Mouse (Mus musculus) intestine, embryonic 14.5 days (tissue): ENCODE data around the gene Tbc1d5. TPM values are rescaled to one million over a fixed set of nuclear protein-coding genes. Genes with fewer than 3 reads are reported as not detected.

Source experiments
- ATAC-seq: fragments of 200-750 bp; cut with Nextera tagmentation; replicated peaks from 2 replicates; pipeline ENCODE4 v1.8.0; 2017; ENCODE audit warnings: low read depth, moderate number of reproducible peaks, moderate TSS enrichment, moderate library complexity; ENCODE audit not compliant: low FRiP score, low TSS enrichment
- DNase-seq: peaks from one replicate; pipeline ENCODE4 v3.0.0-alpha.2; 2018; ENCODE audit warnings: low spot score
- H3K27ac ChIP-seq: fragments of 300-500 bp; sonication (generic); 2 replicates; pipeline ENCODE4 v1.5.1; 2014; ENCODE audit warnings: low read depth, mild to moderate bottlenecking, control low read depth
- H3K27me3 ChIP-seq: fragments of 300-500 bp; sonication (generic); replicated peaks from 2 replicates; pipeline ENCODE4 v1.6.1; 2014; ENCODE audit warnings: low read length, control low read depth; ENCODE audit not compliant: control insufficient read depth, insufficient read depth
- H3K36me3 ChIP-seq: fragments of 300-500 bp; sonication (generic); 2 replicates; pipeline ENCODE4 v1.6.1; 2014; ENCODE audit warnings: low read length, control low read depth; ENCODE audit not compliant: control insufficient read depth, insufficient read depth
- H3K4me1 ChIP-seq: fragments of 300-500 bp; sonication (generic); replicated peaks from 2 replicates; pipeline ENCODE4 v1.6.1; 2014; ENCODE audit warnings: low read length, control low read depth, mixed read lengths; ENCODE audit not compliant: control insufficient read depth, insufficient read depth
- H3K4me2 ChIP-seq: fragments of 300-500 bp; sonication (generic); 2 replicates; pipeline ENCODE4 v1.6.1; 2014; ENCODE audit warnings: low read length
- H3K4me3 ChIP-seq: fragments of 300-500 bp; sonication (generic); 2 replicates; pipeline ENCODE4 v1.5.1; 2014; ENCODE audit warnings: low read depth, low read length, control low read depth, mixed read lengths
- H3K9ac ChIP-seq: fragments of 300-500 bp; sonication (generic); 2 replicates; pipeline ENCODE4 v1.6.1; 2014; ENCODE audit warnings: mild to moderate bottlenecking, low read length
- H3K9me3 ChIP-seq: fragments of 300-500 bp; sonication (generic); 2 replicates; pipeline ENCODE4 v1.6.1; 2016; ENCODE audit warnings: low read length, control low read depth; ENCODE audit not compliant: control insufficient read depth
- WGBS: fragments of 180-500 bp; shearing (Covaris S2); extraction: QIAGEN DNeasy Blood & Tissue Kit; methylation state at CpG from one replicate; pipeline ENCODE4 v1.1.7; 2014; 5-methylcytosine and 5-hydroxymethylcytosine counted together
- polyA plus RNA-seq: library from polyadenylated mRNA; unstranded; fragments of >200 nt; fragmentation: Nextera tagmentation; extraction: Ambion mirVana; gene quantifications from 2 replicates; pipeline ENCODE4 v1.2.1, GENCODE M21; 2014

Gene Tbc1d5
- polyA plus RNA-seq, 1 experiment from 2014 or later: 12.0 TPM

- H3K9ac ChIP-seq: no peak overlapping the region
- H3K36me3 ChIP-seq: no peaks in the 10 kb centered on the region
- H3K4me1 ChIP-seq: no peaks in the 10 kb centered on the region
- DNase-seq: no peak
- no peak overlapping the region for H3K4me2 ChIP-seq
- no peak for ATAC-seq
- no peaks in the 10 kb centered on the region for H3K27me3 ChIP-seq
- H3K27ac ChIP-seq: no peak overlapping the region
- WGBS: 86% methylated on average over 1 of the region's 1 CpGs
- H3K9me3 ChIP-seq: no peaks in the 10 kb centered on the region
- H3K4me3 ChIP-seq: no peak overlapping the region
These were observed 213.0 kb downstream of the Tbc1d5 start for GRCm38 (mm10) chr17:50966147-50966546.

- Histone ChIP-seq H3K27ac (no peak overlapping the region), H3K4me2 (no peak overlapping the region), H3K9ac (no peak overlapping the region), H3K4me3 (no peak overlapping the region), H3K4me1 (no peaks in the 10 kb centered on the region), H3K27me3 (no peaks in the 10 kb centered on the region), H3K36me3 (no peaks in the 10 kb centered on the region), H3K9me3 (no peaks in the 10 kb centered on the region)
- 88% methylated on average over 9 of the region's 9 CpGs for WGBS
- DNase-seq (no peak), ATAC-seq (no peak)
These were observed 224.8 kb downstream of the Tbc1d5 start for GRCm38 (mm10) chr17:50954313-50954712.

GRCm38 (mm10) chr17:50922308-50922707 lies 256.8 kb downstream of the Tbc1d5 start:
- H3K27ac ChIP-seq: no peak overlapping the region
- no peaks in the 10 kb centered on the region for H3K27me3 ChIP-seq
- no peaks in the 10 kb centered on the region for H3K4me1 ChIP-seq
- H3K9me3 ChIP-seq: no peaks in the 10 kb centered on the region
- DNase-seq: no peak
- H3K4me2 ChIP-seq: no peak overlapping the region
- H3K36me3 ChIP-seq: no peaks in the 10 kb centered on the region
- no peak for ATAC-seq
- H3K4me3 ChIP-seq: no peak overlapping the region
- 92% methylated on average over 2 of the region's 2 CpGs for WGBS
- no peak overlapping the region for H3K9ac ChIP-seq

- Histone ChIP-seq H3K27me3 (no peaks in the 10 kb centered on the region), H3K36me3 (no peaks in the 10 kb centered on the region), H3K4me3 (no peak overlapping the region), H3K27ac (no peak overlapping the region), H3K4me2 (no peak overlapping the region), H3K9ac (no peak overlapping the region), H3K9me3 (no peaks in the 10 kb centered on the region), H3K4me1 (no peaks in the 10 kb centered on the region)
- no peak for DNase-seq
- ATAC-seq: no peak
- WGBS: 91% methylated on average over 2 of the region's 2 CpGs
These were observed 263.9 kb downstream of the Tbc1d5 start for GRCm38 (mm10) chr17:50915216-50915615.

- Histone ChIP-seq H3K4me2 (no peak overlapping the region), H3K36me3 (no peaks in the 10 kb centered on the region), H3K4me3 (no peak overlapping the region), H3K9ac (no peak overlapping the region), H3K9me3 (no peaks in the 10 kb centered on the region), H3K4me1 (no peaks in the 10 kb centered on the region), H3K27ac (no peak overlapping the region), H3K27me3 (no peaks in the 10 kb centered on the region)
- DNase-seq (no peak), ATAC-seq (no peak)
- WGBS: 65% methylated on average over 6 of the region's 6 CpGs
These were observed 270.4 kb downstream of the Tbc1d5 start for GRCm38 (mm10) chr17:50908568-50909335.

GRCm38 (mm10) chr17:50908160-50908559 lies 271.0 kb downstream of the Tbc1d5 start:
- H3K27ac ChIP-seq: no peak overlapping the region
- H3K9ac ChIP-seq: no peak overlapping the region
- H3K27me3 ChIP-seq: no peaks in the 10 kb centered on the region
- 68% methylated on average over 4 of the region's 4 CpGs for WGBS
- no peak overlapping the region for H3K4me2 ChIP-seq
- no peaks in the 10 kb centered on the region for H3K4me1 ChIP-seq
- no peak for ATAC-seq
- H3K9me3 ChIP-seq: no peaks in the 10 kb centered on the region
- no peak for DNase-seq
- no peak overlapping the region for H3K4me3 ChIP-seq
- no peaks in the 10 kb centered on the region for H3K36me3 ChIP-seq

- Histone ChIP-seq H3K36me3 (no peaks in the 10 kb centered on the region), H3K27ac (no peak overlapping the region)
- 62% methylated on average over 1 of the region's 1 CpGs for WGBS
These were observed 272.5 kb downstream of the Tbc1d5 start for GRCm38 (mm10) chr17:50906630-50907029.

GRCm38 (mm10) chr17:50904463-50904862 lies 274.7 kb downstream of the Tbc1d5 start:
- Histone ChIP-seq H3K27me3 (no peaks in the 10 kb centered on the region), H3K36me3 (no peaks in the 10 kb centered on the region), H3K4me3 (no peak overlapping the region), H3K4me1 (no peaks in the 10 kb centered on the region), H3K9ac (no peak overlapping the region), H3K4me2 (no peak overlapping the region), H3K27ac (no peak overlapping the region), H3K9me3 (no peaks in the 10 kb centered on the region)
- no peak for DNase-seq
- 82% methylated on average over 3 of the region's 3 CpGs for WGBS
- no peak for ATAC-seq

More at GRCm38 (mm10) chr17:50906630-50907029, 272.5 kb downstream of the Tbc1d5 start:
- Histone ChIP-seq H3K9ac (no peak overlapping the region), H3K4me1 (no peaks in the 10 kb centered on the region), H3K4me2 (no peak overlapping the region), H3K4me3 (no peak overlapping the region), H3K9me3 (no peaks in the 10 kb centered on the region), H3K27me3 (no peaks in the 10 kb centered on the region)
- ATAC-seq: no peak
- DNase-seq: no peak

GRCm38 (mm10) chr17:50897867-50898266 lies 281.3 kb downstream of the Tbc1d5 start:
- Histone ChIP-seq H3K27me3 (no peaks in the 10 kb centered on the region), H3K4me2 (no peak overlapping the region), H3K4me3 (no peak overlapping the region), H3K4me1 (no peaks in the 10 kb centered on the region), H3K36me3 (no peaks in the 10 kb centered on the region), H3K9me3 (no peaks in the 10 kb centered on the region), H3K27ac (no peak overlapping the region), H3K9ac (no peak overlapping the region)
- ATAC-seq: no peak
- DNase-seq: no peak
- 78% methylated on average over 7 of the region's 7 CpGs for WGBS
